Mouse (Mus musculus): ENCODE data around the gene Zwint.

DNA sequence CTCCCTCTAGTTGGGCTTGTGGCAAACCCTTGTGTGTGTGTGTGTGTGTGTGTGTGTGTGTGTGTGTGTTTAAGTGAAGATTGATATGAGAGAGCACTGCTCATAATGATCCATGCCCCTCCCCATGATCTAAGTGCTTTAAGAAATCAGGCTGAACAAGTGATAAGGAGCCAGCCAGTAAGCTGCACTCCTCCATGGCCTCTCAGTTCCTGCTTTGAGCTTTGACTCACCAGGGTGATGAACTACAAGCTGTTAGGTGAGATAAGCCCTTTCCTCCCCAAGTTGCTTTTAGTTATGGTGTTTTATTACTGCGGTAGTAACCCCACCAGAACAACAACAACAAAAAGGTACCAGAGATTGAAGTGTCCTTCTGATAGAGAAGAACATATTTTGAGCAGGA is 21.9 kb downstream of the Zwint start:
- TF ChIP-seq POLR2A (IDR thresholded peaks at IDR 0.05; ENCODE audit: low read depth, low read length) (no peak), CTCF (IDR thresholded peaks at IDR 0.05; ENCODE audit: borderline replicate concordance, insufficient read depth, low read length) (no peak)
